Mouse (Mus musculus): ENCODE results near the gene Col6a6.

DNA sequence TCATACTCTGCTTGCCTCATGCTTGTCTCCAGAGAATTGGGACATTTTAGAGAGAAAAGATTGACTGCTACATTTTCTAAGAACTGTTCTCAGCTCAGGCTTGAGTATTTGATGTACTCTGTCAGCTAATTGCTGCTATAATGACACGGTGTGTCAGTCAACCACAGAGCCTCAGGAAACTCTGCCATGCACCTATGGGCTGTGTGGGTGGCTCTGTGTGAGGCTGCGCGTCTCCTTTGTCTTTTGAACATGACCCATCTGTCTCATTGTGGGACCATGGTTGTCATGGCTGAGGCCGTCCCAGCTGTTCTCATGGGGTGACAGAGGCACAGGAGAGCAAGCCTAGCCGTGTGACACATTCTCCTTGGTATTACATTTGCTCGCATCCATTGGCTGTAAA, 168.1 kb downstream of the Col6a6 start:
- no peak for TF ChIP-seq CTCF (IDR thresholded peaks at IDR 0.05; ENCODE audit: extremely low read depth, insufficient read depth, insufficient read length, insufficient replicate concordance)
- TF ChIP-seq POLR2A (IDR thresholded peaks at IDR 0.05; ENCODE audit: low read depth, low read length): no peak
